Mouse (Mus musculus): ENCODE measurements around the gene Krtap13. TPM values are rescaled to one million over a fixed set of nuclear protein-coding genes. Genes with fewer than 3 reads are reported as not detected.
"Not testable (repeated sequence)": the region's sequence is repeated elsewhere in the genome, so short reads cannot be mapped to it uniquely, and the experiment has no call there.

Krtap13 gene
- 0.19 TPM in 1 of 2 replicates, not detected in the other for polyA plus RNA-seq (2015; fragmentation: Nextera tagmentation; extraction: Ambion mirVana)

GRCm38 (mm10) chr16:88751535-88751934, at the start of gene Krtap13:
Krtap13 (minus strand) TSS chr16:88751635.
- WGBS: 76% methylated on average over 3 of the region's 3 CpGs
- not testable (repeated sequence) for ATAC-seq (replicated peaks; ENCODE audit: low FRiP score); H3K4me1 ChIP-seq; H3K9ac ChIP-seq; H3K27ac ChIP-seq; H3K4me3 ChIP-seq (replicated peaks); H3K9me3 ChIP-seq (replicated peaks); H3K27me3 ChIP-seq; H3K4me2 ChIP-seq; H3K36me3 ChIP-seq

- Histone ChIP-seq H3K36me3 (no peaks in the 10 kb centered on the region), H3K9ac (no peak overlapping the region), H3K4me1 (no peaks in the 10 kb centered on the region), H3K27ac (no peak overlapping the region), H3K4me2 (no peak overlapping the region), H3K9me3 (replicated peaks) (no peaks in the 10 kb centered on the region), H3K4me3 (replicated peaks) (no peak overlapping the region), H3K27me3 (no peaks in the 10 kb centered on the region)
- WGBS: 80% methylated on average over 2 of the region's 2 CpGs
- ATAC-seq (replicated peaks; ENCODE audit: low FRiP score): no peak
Measured at GRCm38 (mm10) chr16:88786786-88787185, 35.4 kb upstream of the Krtap13 start.

GRCm38 (mm10) chr16:88777596-88777995, 26.2 kb upstream of the Krtap13 start, which contains the start of gene Gm5965:
Gm5965 (plus strand) TSS chr16:88777896.
- Histone ChIP-seq H3K9ac (no peak within 1 kb of the TSS), H3K4me2 (no peak within 1 kb of the TSS), H3K36me3 (no peaks in the 10 kb centered on the region), H3K27ac (no peak within 1 kb of the TSS), H3K27me3 (no peaks in the 10 kb centered on the region), H3K9me3 (replicated peaks) (no peaks in the 10 kb centered on the region), H3K4me1 (no peaks in the 10 kb centered on the region), H3K4me3 (replicated peaks) (no peak within 1 kb of the TSS)
- 90% methylated on average over 6 of the region's 6 CpGs for WGBS
- no peak for ATAC-seq (replicated peaks; ENCODE audit: low FRiP score)

GRCm38 (mm10) chr16:88774106-88774505, 22.7 kb upstream of the Krtap13 start, which contains the start of gene 2310057N15Rik:
2310057N15Rik (minus strand) TSS chr16:88774206.
- WGBS: 93% methylated on average over 2 of the region's 2 CpGs
- no peak within 1 kb of the TSS for H3K4me2 ChIP-seq
- no peaks in the 10 kb centered on the region for H3K9me3 ChIP-seq (replicated peaks)
- H3K4me1 ChIP-seq: no peaks in the 10 kb centered on the region
- H3K27ac ChIP-seq: no peak within 1 kb of the TSS
- no peak within 1 kb of the TSS for H3K9ac ChIP-seq
- no peak within 1 kb of the TSS for H3K4me3 ChIP-seq (replicated peaks)
- no peaks in the 10 kb centered on the region for H3K27me3 ChIP-seq
- H3K36me3 ChIP-seq: no peaks in the 10 kb centered on the region
- no peak for ATAC-seq (replicated peaks; ENCODE audit: low FRiP score)

GRCm38 (mm10) chr16:88758547-88758946, 7.1 kb upstream of the Krtap13 start, which contains the start of gene 2310034C09Rik:
2310034C09Rik (plus strand) TSS chr16:88758847.
- H3K4me3 ChIP-seq (replicated peaks); H3K27ac ChIP-seq; H3K9ac ChIP-seq; H3K9me3 ChIP-seq (replicated peaks); H3K36me3 ChIP-seq; H3K4me1 ChIP-seq; H3K4me2 ChIP-seq; H3K27me3 ChIP-seq; ATAC-seq (replicated peaks; ENCODE audit: low FRiP score): not testable (repeated sequence)
- WGBS: 89% methylated on average over 3 of the region's 3 CpGs

GRCm38 (mm10) chr16:88747943-88748342, 3.5 kb downstream of the Krtap13 start:
- Histone ChIP-seq H3K4me3 (replicated peaks) (no peak overlapping the region), H3K4me1 (no peaks in the 10 kb centered on the region), H3K9me3 (replicated peaks) (no peaks in the 10 kb centered on the region), H3K27me3 (no peaks in the 10 kb centered on the region), H3K4me2 (no peak overlapping the region), H3K36me3 (no peaks in the 10 kb centered on the region), H3K27ac (no peak overlapping the region), H3K9ac (no peak overlapping the region)
- WGBS: 56% methylated on average over 4 of the region's 4 CpGs
- ATAC-seq (replicated peaks; ENCODE audit: low FRiP score): no peak

- 52% methylated on average over 4 of the region's 4 CpGs for WGBS
- ATAC-seq (replicated peaks; ENCODE audit: low FRiP score): 0 out of 2 replicates have a peak, but pooled peaks have one; percentile 43
- H3K27ac ChIP-seq: no peak overlapping the region
- H3K27me3 ChIP-seq: no peaks in the 10 kb centered on the region
- no peaks in the 10 kb centered on the region for H3K4me1 ChIP-seq
- no peak overlapping the region for H3K4me3 ChIP-seq (replicated peaks)
- no peak overlapping the region for H3K4me2 ChIP-seq
- H3K9me3 ChIP-seq (replicated peaks): no peaks in the 10 kb centered on the region
- no peak overlapping the region for H3K9ac ChIP-seq
- H3K36me3 ChIP-seq: no peaks in the 10 kb centered on the region
Measured at GRCm38 (mm10) chr16:88744750-88745340, 6.6 kb downstream of the Krtap13 start.

- Histone ChIP-seq H3K9me3 (replicated peaks) (no peaks in the 10 kb centered on the region), H3K9ac (no peak overlapping the region), H3K36me3 (no peaks in the 10 kb centered on the region), H3K4me2 (no peak overlapping the region), H3K4me1 (no peaks in the 10 kb centered on the region), H3K27ac (no peak overlapping the region), H3K27me3 (no peaks in the 10 kb centered on the region), H3K4me3 (replicated peaks) (no peak overlapping the region)
- WGBS: 77% methylated on average over 2 of the region's 2 CpGs
- no peak for ATAC-seq (replicated peaks; ENCODE audit: low FRiP score)
Measured at GRCm38 (mm10) chr16:88735391-88735790, 16.0 kb downstream of the Krtap13 start.

GRCm38 (mm10) chr16:88728812-88729275, 22.6 kb downstream of the Krtap13 start, which contains the start of gene Krtap13-1:
Krtap13-1 (plus strand) TSS chr16:88728862.
- H3K9me3 ChIP-seq (replicated peaks): no peaks in the 10 kb centered on the region
- WGBS: 82% methylated on average over 4 of the region's 4 CpGs

GRCm38 (mm10) chr16:88720031-88720430, 31.4 kb downstream of the Krtap13 start:
- H3K4me3 ChIP-seq (replicated peaks): no peak overlapping the region
- no peak overlapping the region for H3K9ac ChIP-seq
- no peaks in the 10 kb centered on the region for H3K9me3 ChIP-seq (replicated peaks)
- ATAC-seq (replicated peaks; ENCODE audit: low FRiP score): no peak
- H3K27me3 ChIP-seq: no peaks in the 10 kb centered on the region
- 17% methylated on average over 1 of the region's 1 CpGs for WGBS
- no peaks in the 10 kb centered on the region for H3K36me3 ChIP-seq
- no peak overlapping the region for H3K4me2 ChIP-seq
- H3K27ac ChIP-seq: no peak overlapping the region
- H3K4me1 ChIP-seq: no peaks in the 10 kb centered on the region

More at GRCm38 (mm10) chr16:88728812-88729275, 22.6 kb downstream of the Krtap13 start, which contains the start of gene Krtap13-1:
- Histone ChIP-seq H3K27ac (no peak within 1 kb of the TSS), H3K27me3 (no peaks in the 10 kb centered on the region), H3K36me3 (no peaks in the 10 kb centered on the region), H3K9ac (no peak within 1 kb of the TSS), H3K4me1 (no peaks in the 10 kb centered on the region), H3K4me3 (replicated peaks) (no peak within 1 kb of the TSS), H3K4me2 (no peak within 1 kb of the TSS)
- no peak for ATAC-seq (replicated peaks; ENCODE audit: low FRiP score)

GRCm38 (mm10) chr16:88716549-88716948, 34.9 kb downstream of the Krtap13 start:
- Histone ChIP-seq H3K4me1 (no peaks in the 10 kb centered on the region), H3K4me3 (replicated peaks) (no peak overlapping the region), H3K36me3 (no peaks in the 10 kb centered on the region), H3K9me3 (replicated peaks) (no peaks in the 10 kb centered on the region), H3K4me2 (no peak overlapping the region), H3K27ac (no peak overlapping the region), H3K27me3 (no peaks in the 10 kb centered on the region), H3K9ac (no peak overlapping the region)
- no peak for ATAC-seq (replicated peaks; ENCODE audit: low FRiP score)

- 91% methylated on average over 6 of the region's 6 CpGs for WGBS
- Histone ChIP-seq H3K4me3 (replicated peaks) (no peak overlapping the region), H3K27me3 (no peaks in the 10 kb centered on the region), H3K9ac (no peak overlapping the region), H3K36me3 (no peaks in the 10 kb centered on the region), H3K4me2 (no peak overlapping the region), H3K9me3 (replicated peaks) (no peaks in the 10 kb centered on the region), H3K27ac (no peak overlapping the region), H3K4me1 (no peaks in the 10 kb centered on the region)
- no peak for ATAC-seq (replicated peaks; ENCODE audit: low FRiP score)
Measured at GRCm38 (mm10) chr16:88711245-88711644, 40.2 kb downstream of the Krtap13 start.
